Mouse (Mus musculus) heart, embryonic 14.5 days (tissue): Measurements from ENCODE around the gene Katnal1. TPM values are rescaled to one million over a fixed set of nuclear protein-coding genes. Genes with fewer than 3 reads are reported as not detected.

Source experiments
- ATAC-seq: fragments of 200-750 bp; cut with Nextera tagmentation; 2 replicates; pipeline ENCODE4 v1.8.0; 2017; ENCODE audit warnings: low read depth, moderate TSS enrichment; ENCODE audit not compliant: insufficient number of reproducible peaks, insufficient read depth, low FRiP score
- H3K27ac ChIP-seq, 2 experiments: fragments of 200-500 bp in 1 of 2; fragments of 300-500 bp in 1 of 2; sonication (generic) in 1 of 2; replicated peaks in 1 of 2; 2 replicates each; pipeline ENCODE4 v1.5.1; 2012 to 2014; ENCODE audit warnings: low read depth in 2 of 2, low read length in 2 of 2, control low read depth in 1 of 2, mild to moderate bottlenecking in 1 of 2, mixed read lengths in 1 of 2; ENCODE audit not compliant: control insufficient read depth in 1 of 2, insufficient read depth in 1 of 2
- H3K27me3 ChIP-seq: fragments of 300-500 bp; sonication (generic); 2 replicates; pipeline ENCODE4 v1.6.1; 2014; ENCODE audit warnings: mild to moderate bottlenecking, low read length, control low read depth; ENCODE audit not compliant: control insufficient read depth, insufficient read depth
- H3K36me3 ChIP-seq: fragments of 300-500 bp; sonication (generic); 2 replicates; pipeline ENCODE4 v1.6.1; 2014; ENCODE audit warnings: mild to moderate bottlenecking, control low read depth, low read length, mixed read lengths; ENCODE audit not compliant: control insufficient read depth, insufficient read depth
- H3K4me1 ChIP-seq, 2 experiments: fragments of 200-500 bp in 1 of 2; fragments of 300-500 bp in 1 of 2; sonication (generic) in 1 of 2; 2 replicates each; pipeline ENCODE4 v1.6.1; 2012 to 2014; ENCODE audit warnings: low read length in 2 of 2, control low read depth in 1 of 2, mixed read lengths in 1 of 2; ENCODE audit not compliant: control insufficient read depth in 2 of 2, insufficient read depth in 2 of 2
- H3K4me2 ChIP-seq: fragments of 300-500 bp; sonication (generic); 2 replicates; pipeline ENCODE4 v1.6.1; 2014; ENCODE audit warnings: mild to moderate bottlenecking, low read length
- H3K4me3 ChIP-seq, 2 experiments: fragments of 200-500 bp in 1 of 2; fragments of 300-500 bp in 1 of 2; sonication (generic) in 1 of 2; 2 replicates each; pipeline ENCODE4 v1.5.1; 2012 to 2014; ENCODE audit warnings: low read length in 2 of 2, mild to moderate bottlenecking in 2 of 2, control low read depth in 1 of 2, low read depth in 1 of 2, moderate library complexity in 1 of 2; ENCODE audit not compliant: control insufficient read depth in 1 of 2, insufficient read depth in 1 of 2
- H3K9ac ChIP-seq: fragments of 300-500 bp; sonication (generic); 2 replicates; pipeline ENCODE4 v1.6.1; 2014; ENCODE audit warnings: mild to moderate bottlenecking, low read length
- H3K9me3 ChIP-seq: fragments of 300-500 bp; sonication (generic); 2 replicates; pipeline ENCODE4 v1.6.1; 2016; ENCODE audit warnings: low read length, control low read depth; ENCODE audit not compliant: control insufficient read depth
- WGBS: fragments of 180-500 bp; shearing (Covaris S2); extraction: QIAGEN DNeasy Blood & Tissue Kit; methylation state at CpG from one replicate; pipeline ENCODE4 v1.1.7; 2014; 5-methylcytosine and 5-hydroxymethylcytosine counted together
- polyA plus RNA-seq: library from polyadenylated mRNA; unstranded; fragments of >200 nt; fragmentation: Nextera tagmentation; extraction: Ambion mirVana; gene quantifications from 2 replicates; pipeline ENCODE4 v1.2.1, GENCODE M21; 2014

The Katnal1 gene
- polyA plus RNA-seq, 1 experiment from 2014 or later, result 15.6 TPM

DNA sequence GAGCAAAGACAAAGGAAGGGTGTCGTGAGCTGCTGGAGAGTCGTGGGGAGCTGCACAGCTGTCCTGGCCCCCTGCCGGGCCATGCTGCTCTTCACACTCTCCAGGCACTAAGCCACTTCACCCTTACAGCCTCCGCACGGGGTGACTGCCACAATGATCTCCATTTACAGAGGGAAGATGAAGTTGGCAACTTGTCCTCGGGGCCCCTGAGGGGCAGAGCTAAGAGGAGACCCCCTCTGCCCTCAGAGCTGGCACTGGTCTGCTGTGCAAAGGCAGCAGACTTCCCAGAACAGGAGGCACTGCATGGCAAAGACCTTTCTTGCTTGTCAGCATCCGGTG is 20.1 kb downstream of the Katnal1 start:
- H3K27ac ChIP-seq, result peak overlapping the region; percentile 1 to 70; a peak in 3 of 4 replicates
- WGBS, result 21% methylated on average over 7 of the region's 7 CpGs

DNA sequence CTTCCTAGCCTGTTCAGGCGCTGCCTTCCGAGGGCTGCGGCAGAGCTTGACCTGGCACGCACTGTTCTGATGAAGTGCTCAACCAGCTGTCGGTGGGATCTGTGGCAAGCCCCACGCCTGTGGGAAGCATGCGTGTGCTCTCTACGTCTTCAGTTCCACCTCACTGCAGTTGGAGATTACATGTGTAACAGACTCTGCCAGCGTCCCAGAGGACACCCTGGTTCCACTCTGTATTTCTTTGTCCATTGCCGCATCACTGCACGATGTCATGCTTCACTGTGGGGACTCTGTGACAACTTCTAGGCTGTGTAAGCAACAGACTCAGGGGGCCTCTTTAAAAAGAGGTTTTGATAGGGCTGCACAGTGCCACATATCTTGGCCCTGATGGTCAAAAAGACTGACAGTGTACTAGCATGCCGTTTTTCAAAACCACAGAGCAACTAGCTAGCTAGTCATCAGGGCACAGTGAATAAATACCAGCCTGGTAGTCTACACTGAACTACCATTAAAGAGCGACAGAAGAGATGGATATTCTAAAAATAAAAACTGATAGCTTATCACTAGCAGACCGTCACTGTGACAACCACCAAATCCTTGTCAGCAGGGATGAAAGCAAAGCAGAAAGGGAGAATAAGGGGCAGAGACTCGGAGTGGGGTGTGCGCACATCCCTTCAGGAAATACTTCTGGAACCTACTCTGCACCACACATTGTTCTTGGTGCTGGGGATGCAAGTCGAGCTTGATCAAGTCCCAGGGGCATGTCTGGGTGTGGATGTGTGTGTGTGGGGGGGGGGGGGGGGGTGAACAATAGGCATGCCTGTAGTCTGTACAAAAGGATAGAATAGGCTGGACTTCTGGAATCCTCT is 20.7 kb downstream of the Katnal1 start:
- Histone ChIP-seq H3K4me1 (peaks cover 18 to 32% of the 10 kb centered on the region in 2 experiments), H3K4me2 (peak overlapping the region; percentile 23; the same call in 1 of the 2 replicates), H3K4me3 (no peak overlapping the region), H3K9me3 (no peaks in the 10 kb centered on the region), H3K27ac (peak overlapping the region; percentile 1 to 34; a peak in 2 of 4 replicates), H3K9ac (no peak overlapping the region; the same call in none of the 2 replicates), H3K27me3 (no peaks in the 10 kb centered on the region), H3K36me3 (peaks cover 26% of the 10 kb centered on the region)
- no peak for ATAC-seq
- WGBS, result 20% methylated on average over 17 of the region's 17 CpGs

More for the DNA sequence above, 20.1 kb downstream of the Katnal1 start:
- peak overlapping the region; percentile 36 for H3K4me2 ChIP-seq
- peaks cover 23% of the 10 kb centered on the region for H3K36me3 ChIP-seq
- no peak; the same call in 1 of the 2 replicates for ATAC-seq
- H3K27me3 ChIP-seq, result no peaks in the 10 kb centered on the region
- no peaks in the 10 kb centered on the region for H3K9me3 ChIP-seq
- peaks cover 18 to 32% of the 10 kb centered on the region in 2 experiments for H3K4me1 ChIP-seq
- no peak overlapping the region for H3K4me3 ChIP-seq
- peak overlapping the region; percentile 48; the same call in 1 of the 2 replicates for H3K9ac ChIP-seq

DNA sequence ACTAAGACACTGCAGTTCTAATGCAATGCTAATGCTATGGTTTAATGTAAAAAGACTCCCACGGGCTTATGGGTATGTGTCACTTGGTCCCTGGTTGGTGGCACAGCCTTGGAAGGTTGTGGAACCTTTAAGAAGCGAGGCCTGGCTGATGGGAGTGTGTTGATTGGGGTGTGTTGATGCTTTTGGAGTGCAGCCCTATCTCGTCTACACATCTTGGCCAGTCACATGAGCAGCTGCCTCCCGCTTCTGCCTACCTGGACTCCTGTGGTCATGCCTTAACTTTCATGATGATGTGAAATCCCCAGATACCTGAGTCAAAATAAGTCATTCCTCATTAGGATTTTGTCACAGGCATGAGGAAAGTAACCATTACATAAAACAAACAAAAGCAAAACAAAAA is 22.8 kb downstream of the Katnal1 start:
- 86% methylated on average over 4 of the region's 4 CpGs for WGBS
- Histone ChIP-seq H3K27ac (no peak overlapping the region), H3K27me3 (no peaks in the 10 kb centered on the region), H3K36me3 (peaks cover 27% of the 10 kb centered on the region), H3K4me2 (no peak overlapping the region), H3K4me1 (peaks cover 18 to 25% of the 10 kb centered on the region in 2 experiments), H3K9ac (no peak overlapping the region), H3K9me3 (no peaks in the 10 kb centered on the region), H3K4me3 (no peak overlapping the region)
- ATAC-seq, result no peak

- no peak overlapping the region for H3K4me3 ChIP-seq
- H3K36me3 ChIP-seq, result peaks cover 33% of the 10 kb centered on the region
- H3K27ac ChIP-seq, result no peak overlapping the region
- H3K4me2 ChIP-seq, result no peak overlapping the region
- 64% methylated on average over 6 of the region's 6 CpGs for WGBS
- H3K9me3 ChIP-seq, result no peaks in the 10 kb centered on the region
- no peaks in the 10 kb centered on the region for H3K27me3 ChIP-seq
- ATAC-seq, result no peak
- peaks cover 18 to 24% of the 10 kb centered on the region in 2 experiments for H3K4me1 ChIP-seq
- no peak overlapping the region for H3K9ac ChIP-seq
Observed at GRCm38 (mm10) chr5:148904846-148905245, 24.3 kb downstream of the Katnal1 start.

DNA sequence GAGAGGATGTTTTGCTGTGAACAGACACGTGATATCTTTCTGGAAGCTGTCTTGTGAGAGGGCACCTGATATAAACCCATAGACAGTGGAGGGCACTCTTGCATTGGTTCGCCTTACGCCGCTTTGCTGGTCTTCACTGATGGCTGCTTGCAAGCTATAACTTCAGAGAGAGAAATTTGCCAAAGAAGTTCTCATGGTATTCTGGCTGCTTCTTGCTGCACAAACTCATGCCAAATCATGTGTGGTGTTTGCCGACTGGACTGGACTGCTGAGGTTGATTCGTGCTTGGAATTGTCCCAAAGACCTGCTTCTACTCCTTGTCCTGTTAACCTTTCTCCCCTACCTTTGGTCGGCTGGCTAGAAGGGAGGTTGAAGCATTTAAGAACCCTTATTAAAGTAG is 29.8 kb downstream of the Katnal1 start:
- no peak overlapping the region for H3K4me3 ChIP-seq
- 94% methylated on average over 7 of the region's 7 CpGs for WGBS
- peaks cover 5 to 6% of the 10 kb centered on the region in 2 experiments; a peak in 3 of 4 replicates for H3K4me1 ChIP-seq
- no peaks in the 10 kb centered on the region for H3K27me3 ChIP-seq
- no peak overlapping the region for H3K4me2 ChIP-seq
- no peak for ATAC-seq
- H3K36me3 ChIP-seq, result peaks cover 31% of the 10 kb centered on the region
- H3K27ac ChIP-seq, result no peak overlapping the region
- H3K9me3 ChIP-seq, result no peaks in the 10 kb centered on the region
- H3K9ac ChIP-seq, result no peak overlapping the region

- no peak; the same call in 1 of the 2 replicates for ATAC-seq
- no peaks in the 10 kb centered on the region for H3K27me3 ChIP-seq
- no peaks in the 10 kb centered on the region for H3K9me3 ChIP-seq
- no peak overlapping the region for H3K4me3 ChIP-seq
- WGBS, result 63% methylated on average over 12 of the region's 12 CpGs
- H3K36me3 ChIP-seq, result peaks cover 28% of the 10 kb centered on the region
- no peak overlapping the region for H3K4me2 ChIP-seq
- peaks cover 5 to 6% of the 10 kb centered on the region in 2 experiments; a peak in 3 of 4 replicates for H3K4me1 ChIP-seq
- no peak overlapping the region; a peak in 1 of 4 replicates for H3K27ac ChIP-seq
- H3K9ac ChIP-seq, result no peak overlapping the region
Observed at GRCm38 (mm10) chr5:148897941-148898417, 31.1 kb downstream of the Katnal1 start.

GRCm38 (mm10) chr5:148897069-148897702 is 31.9 kb downstream of the Katnal1 start:
- Histone ChIP-seq H3K9ac (no peak overlapping the region), H3K4me3 (no peak overlapping the region), H3K4me1 (peaks cover 5 to 6% of the 10 kb centered on the region in 2 experiments; a peak in 3 of 4 replicates), H3K4me2 (no peak overlapping the region), H3K36me3 (peaks cover 31% of the 10 kb centered on the region), H3K27me3 (no peaks in the 10 kb centered on the region), H3K9me3 (no peaks in the 10 kb centered on the region), H3K27ac (no peak overlapping the region)
- no peak for ATAC-seq
- 73% methylated on average over 14 of the region's 14 CpGs for whole genome bisulfite sequencing
